Mouse (Mus musculus) kidney, embryonic 16.5 days (tissue): ENCODE measurements at regions not wholly inside any gene's neighbourhood (a gene's known extent, or its start where the extent isn't known, plus 50 kb on each side); places are given as distances from the start of the nearest gene placed in this dataset.

Experiments used
- ATAC-seq: fragments of 200-750 bp; cut with Nextera tagmentation; 2 replicates; pipeline ENCODE4 v1.8.0; 2017; ENCODE audit warnings: moderate TSS enrichment; ENCODE audit not compliant: low FRiP score, low TSS enrichment
- H3K27ac ChIP-seq: fragments of 300-500 bp; sonication (generic); 2 replicates; pipeline ENCODE4 v1.5.1; 2014; ENCODE audit warnings: low read length
- H3K27me3 ChIP-seq: fragments of 300-500 bp; sonication (generic); 2 replicates; pipeline ENCODE4 v1.6.1; 2014; ENCODE audit warnings: low read length, control low read depth, mixed read lengths; ENCODE audit not compliant: insufficient read depth
- H3K36me3 ChIP-seq: fragments of 300-500 bp; sonication (generic); 2 replicates; pipeline ENCODE4 v1.6.1; 2014; ENCODE audit warnings: low read length, control low read depth, mixed read lengths; ENCODE audit not compliant: insufficient read depth
- H3K4me1 ChIP-seq: fragments of 300-500 bp; sonication (generic); 2 replicates; pipeline ENCODE4 v1.6.1; 2014; ENCODE audit warnings: low read length, control low read depth, mixed read lengths; ENCODE audit not compliant: insufficient read depth
- H3K4me2 ChIP-seq: fragments of 300-500 bp; sonication (generic); replicated peaks from 2 replicates; pipeline ENCODE4 v1.6.1; 2014; ENCODE audit warnings: low read depth, low read length
- H3K4me3 ChIP-seq: fragments of 300-500 bp; sonication (generic); 2 replicates; pipeline ENCODE4 v1.5.1; 2014; ENCODE audit warnings: mild to moderate bottlenecking, low read length
- H3K9ac ChIP-seq: fragments of 300-500 bp; sonication (generic); replicated peaks from 2 replicates; pipeline ENCODE4 v1.6.1; 2014; ENCODE audit warnings: low read length
- H3K9me3 ChIP-seq: fragments of 300-500 bp; sonication (generic); 2 replicates; pipeline ENCODE4 v1.6.1; 2016; ENCODE audit warnings: low read length, control low read depth
- WGBS: fragments of 180-500 bp; shearing (Covaris S2); extraction: QIAGEN DNeasy Blood & Tissue Kit; methylation state at CpG from one replicate; pipeline ENCODE4 v1.1.7; 2014; 5-methylcytosine and 5-hydroxymethylcytosine counted together

GRCm38 (mm10) chr11:37532476-37532875 is 296.7 kb upstream of the Tenm2 start:
- Histone ChIP-seq H3K4me2 (no peak overlapping the region), H3K27me3 (no peaks in the 10 kb centered on the region), H3K4me1 (no peaks in the 10 kb centered on the region), H3K9me3 (no peaks in the 10 kb centered on the region), H3K4me3 (no peak overlapping the region), H3K9ac (no peak overlapping the region), H3K36me3 (no peaks in the 10 kb centered on the region), H3K27ac (no peak overlapping the region)
- ATAC-seq, result no peak
- WGBS, result 47% methylated on average over 2 of the region's 2 CpGs

- Histone ChIP-seq H3K4me3 (no peak overlapping the region), H3K9ac (no peak overlapping the region), H3K4me1 (no peaks in the 10 kb centered on the region), H3K9me3 (no peaks in the 10 kb centered on the region), H3K27me3 (no peaks in the 10 kb centered on the region), H3K4me2 (no peak overlapping the region), H3K36me3 (no peaks in the 10 kb centered on the region), H3K27ac (no peak overlapping the region)
- 72% methylated on average over 3 of the region's 3 CpGs for WGBS
- ATAC-seq, result no peak
Observed at GRCm38 (mm10) chr11:37498463-37499015, 262.8 kb upstream of the Tenm2 start.

GRCm38 (mm10) chr11:37497874-37498273 is 262.1 kb upstream of the Tenm2 start:
- H3K4me2 ChIP-seq, result no peak overlapping the region
- H3K9me3 ChIP-seq, result no peaks in the 10 kb centered on the region
- no peak overlapping the region for H3K27ac ChIP-seq
- no peak for ATAC-seq
- no peaks in the 10 kb centered on the region for H3K27me3 ChIP-seq
- H3K4me3 ChIP-seq, result no peak overlapping the region
- no peaks in the 10 kb centered on the region for H3K36me3 ChIP-seq
- H3K4me1 ChIP-seq, result no peaks in the 10 kb centered on the region
- 62% methylated on average over 9 of the region's 9 CpGs for WGBS
- no peak overlapping the region for H3K9ac ChIP-seq

- no peak overlapping the region for H3K4me2 ChIP-seq
- H3K27ac ChIP-seq, result no peak overlapping the region
- H3K36me3 ChIP-seq, result no peaks in the 10 kb centered on the region
- no peak for ATAC-seq
- H3K4me1 ChIP-seq, result no peaks in the 10 kb centered on the region
- no peak overlapping the region for H3K9ac ChIP-seq
- H3K4me3 ChIP-seq, result no peak overlapping the region
- 84% methylated on average over 3 of the region's 3 CpGs for WGBS
- no peaks in the 10 kb centered on the region for H3K27me3 ChIP-seq
- H3K9me3 ChIP-seq, result no peaks in the 10 kb centered on the region
Observed at GRCm38 (mm10) chr11:37480236-37480635, 244.5 kb upstream of the Tenm2 start.

- no peaks in the 10 kb centered on the region for H3K27me3 ChIP-seq
- ATAC-seq, result no peak
- H3K36me3 ChIP-seq, result no peaks in the 10 kb centered on the region
- H3K9ac ChIP-seq, result no peak overlapping the region
- no peak overlapping the region for H3K4me2 ChIP-seq
- H3K4me3 ChIP-seq, result no peak overlapping the region
- H3K9me3 ChIP-seq, result no peaks in the 10 kb centered on the region
- WGBS, result 94% methylated on average over 6 of the region's 6 CpGs
- no peak overlapping the region for H3K27ac ChIP-seq
- no peaks in the 10 kb centered on the region for H3K4me1 ChIP-seq
Observed at GRCm38 (mm10) chr11:37478970-37479482, 243.3 kb upstream of the Tenm2 start.

GRCm38 (mm10) chr11:37474068-37474467 is 238.3 kb upstream of the Tenm2 start:
- Histone ChIP-seq H3K27me3 (no peaks in the 10 kb centered on the region), H3K4me3 (no peak overlapping the region), H3K4me1 (no peaks in the 10 kb centered on the region), H3K9ac (no peak overlapping the region), H3K4me2 (no peak overlapping the region), H3K9me3 (no peaks in the 10 kb centered on the region), H3K36me3 (no peaks in the 10 kb centered on the region), H3K27ac (no peak overlapping the region)
- WGBS, result 69% methylated on average over 6 of the region's 6 CpGs
- ATAC-seq, result no peak

GRCm38 (mm10) chr11:37463658-37464420 is 228.1 kb upstream of the Tenm2 start:
- H3K27ac ChIP-seq, result no peak overlapping the region
- no peaks in the 10 kb centered on the region for H3K36me3 ChIP-seq
- no peaks in the 10 kb centered on the region for H3K27me3 ChIP-seq
- ATAC-seq, result no peak
- no peaks in the 10 kb centered on the region for H3K4me1 ChIP-seq
- no peaks in the 10 kb centered on the region for H3K9me3 ChIP-seq
- no peak overlapping the region for H3K4me3 ChIP-seq
- H3K4me2 ChIP-seq, result no peak overlapping the region
- WGBS, result 90% methylated on average over 9 of the region's 9 CpGs
- H3K9ac ChIP-seq, result no peak overlapping the region

GRCm38 (mm10) chr11:37462375-37462774 is 226.6 kb upstream of the Tenm2 start:
- H3K4me2 ChIP-seq, result no peak overlapping the region
- WGBS, result 66% methylated on average over 4 of the region's 4 CpGs
- no peaks in the 10 kb centered on the region for H3K4me1 ChIP-seq
- H3K9ac ChIP-seq, result no peak overlapping the region
- H3K27me3 ChIP-seq, result no peaks in the 10 kb centered on the region
- no peaks in the 10 kb centered on the region for H3K9me3 ChIP-seq
- no peaks in the 10 kb centered on the region for H3K36me3 ChIP-seq
- no peak overlapping the region for H3K27ac ChIP-seq
- ATAC-seq, result no peak
- H3K4me3 ChIP-seq, result no peak overlapping the region

- Histone ChIP-seq H3K9me3 (no peaks in the 10 kb centered on the region), H3K27ac (no peak overlapping the region), H3K4me1 (no peaks in the 10 kb centered on the region), H3K4me3 (no peak overlapping the region), H3K9ac (no peak overlapping the region), H3K36me3 (no peaks in the 10 kb centered on the region), H3K27me3 (no peaks in the 10 kb centered on the region), H3K4me2 (no peak overlapping the region)
- no peak for ATAC-seq
Observed at GRCm38 (mm10) chr11:37447361-37447760, 211.6 kb upstream of the Tenm2 start.

- ATAC-seq, result no peak
- no peak overlapping the region for H3K9ac ChIP-seq
- H3K27me3 ChIP-seq, result no peaks in the 10 kb centered on the region
Observed at GRCm38 (mm10) chr11:37446626-37447025, 210.9 kb upstream of the Tenm2 start.

More at GRCm38 (mm10) chr11:37446626-37447025, 210.9 kb upstream of the Tenm2 start:
- Histone ChIP-seq H3K4me2 (no peak overlapping the region), H3K4me3 (no peak overlapping the region), H3K9me3 (no peaks in the 10 kb centered on the region), H3K27ac (no peak overlapping the region), H3K4me1 (no peaks in the 10 kb centered on the region), H3K36me3 (no peaks in the 10 kb centered on the region)
- 67% methylated on average over 1 of the region's 1 CpGs for WGBS
